23 mouse cellular contexts compared by ENCODE assay signal in genomic region chr3:40500157-40500808, GRCm38 (mm10). TPM values are rescaled to one million over a fixed set of nuclear protein-coding genes. Genes with fewer than 3 reads are reported as not detected.
DNase-seq lines count a peak whose midpoint lies in the region; ATAC-seq and TF ChIP-seq lines count a peak whose summit lies in the region.
"Had no signal": no experiment of that assay in that cellular context is flagged by ENCODE, and none has a peak within 500 bp of the region (broad histone marks: within the 10 kb centered on the region; RNA-seq: fewer than 3 reads in every experiment).

No protein-coding gene starts in this region.

- TF ChIP-seq POLR2A in bone marrow macrophage, adult 2 months (IDR thresholded peaks at IDR 0.05; ENCODE audit: borderline replicate concordance, low read depth, low read length), result no peak
- TF ChIP-seq POLR2A in thymus, adult 2 months (IDR thresholded peaks at IDR 0.05; ENCODE audit: control insufficient read depth, extremely low read depth, insufficient read depth, low read length, poor library complexity), result no peak

- H3K9me3 ChIP-seq in lung, postnatal 0 days (ENCODE audit: low read length), result no peaks in the 10 kb centered on the region
- peaks cover 21% of the 10 kb centered on the region for H3K9me3 ChIP-seq in megakaryocyte, embryonic 14.5 days
- H3K9me3 ChIP-seq in intestine, embryonic 16.5 days (ENCODE audit: control insufficient read depth, low read length), result no peaks in the 10 kb centered on the region
- H3K9me3 ChIP-seq: embryonic facial prominence, embryonic 12.5 days; midbrain, embryonic 12.5 days; neural tube, embryonic 12.5 days had no signal

- no peak overlapping the region for H3K4me2 ChIP-seq in lung, postnatal 0 days (replicated peaks; ENCODE audit: low read depth, low read length)
- no peak overlapping the region for H3K4me2 ChIP-seq in intestine, embryonic 16.5 days (ENCODE audit: low read depth, low read length)
- H3K4me2 ChIP-seq: embryonic facial prominence, embryonic 12.5 days; hindbrain, embryonic 14.5 days; midbrain, embryonic 12.5 days; neural tube, embryonic 12.5 days had no signal

- no peaks in the 10 kb centered on the region for H3K27me3 ChIP-seq in lung, postnatal 0 days (replicated peaks; ENCODE audit: insufficient read depth, low read length)
- no peaks in the 10 kb centered on the region for H3K27me3 ChIP-seq in megakaryocyte, embryonic 14.5 days (replicated peaks)
- H3K27me3 ChIP-seq in intestine, embryonic 16.5 days (replicated peaks; ENCODE audit: control insufficient read depth, insufficient read depth, low read length), result no peaks in the 10 kb centered on the region
- H3K27me3 ChIP-seq in thymus, adult 2 months (ENCODE audit: control insufficient read depth, insufficient read depth, low read length), result no peaks in the 10 kb centered on the region
- H3K27me3 ChIP-seq: embryonic facial prominence, embryonic 12.5 days; midbrain, embryonic 12.5 days; neural tube, embryonic 12.5 days had no signal

- no peaks in the 10 kb centered on the region for H3K4me1 ChIP-seq in lung, postnatal 0 days (ENCODE audit: insufficient read depth, low read depth, low read length)
- peaks cover 4% of the 10 kb centered on the region; the same call in 1 of the 2 replicates for H3K4me1 ChIP-seq in bone marrow macrophage, adult 2 months (ENCODE audit: control insufficient read depth, insufficient read depth, low read length)
- H3K4me1 ChIP-seq in megakaryocyte, embryonic 14.5 days, result peaks cover 42% of the 10 kb centered on the region
- H3K4me1 ChIP-seq in intestine, embryonic 16.5 days (ENCODE audit: control insufficient read depth, insufficient read depth, low read length), result no peaks in the 10 kb centered on the region
- H3K4me1 ChIP-seq in thymus, adult 2 months (replicated peaks; ENCODE audit: control insufficient read depth, insufficient read depth, low read length), result no peaks in the 10 kb centered on the region
- H3K4me1 ChIP-seq: embryonic facial prominence, embryonic 12.5 days; midbrain, embryonic 12.5 days; neural tube, embryonic 12.5 days had no signal

- H3K36me3 ChIP-seq in lung, postnatal 0 days (ENCODE audit: insufficient read depth, low read length), result no peaks in the 10 kb centered on the region
- H3K36me3 ChIP-seq in megakaryocyte, embryonic 14.5 days (replicated peaks; ENCODE audit: low read length), result peaks cover 18% of the 10 kb centered on the region
- no peaks in the 10 kb centered on the region for H3K36me3 ChIP-seq in intestine, embryonic 16.5 days (ENCODE audit: control insufficient read depth, insufficient read depth, low read length)
- H3K36me3 ChIP-seq in thymus, adult 2 months (ENCODE audit: control insufficient read depth, insufficient read depth, low read length), result no peaks in the 10 kb centered on the region
- H3K36me3 ChIP-seq: embryonic facial prominence, embryonic 12.5 days; midbrain, embryonic 12.5 days; neural tube, embryonic 12.5 days had no signal

- TF ChIP-seq EP300 in lung, postnatal 0 days (IDR thresholded peaks at IDR 0.05), result no peak

- no peak overlapping the region for H3K9ac ChIP-seq in lung, postnatal 0 days (replicated peaks; ENCODE audit: low read depth)
- no peak overlapping the region for H3K9ac ChIP-seq in intestine, embryonic 16.5 days (ENCODE audit: low read depth, low read length)
- H3K9ac ChIP-seq: embryonic facial prominence, embryonic 12.5 days; forebrain, postnatal 0 days; hindbrain, embryonic 14.5 days; liver, embryonic 14.5 days; midbrain, embryonic 12.5 days; neural tube, embryonic 12.5 days had no signal

- WGBS in lung, postnatal 0 days, result 79% methylated on average over 8 of the region's 8 CpGs
- 89% methylated on average over 8 of the region's 8 CpGs for WGBS in intestine, embryonic 16.5 days
- WGBS in thymus, adult 2 months, result 91% methylated on average over 8 of the region's 8 CpGs

- peak; percentile 27 for DNase-seq in lung, postnatal 0 days (ENCODE audit: low spot score)
- DNase-seq in lung, postnatal 4 days, result no peak
- no peak for DNase-seq in layer of hippocampus, adult 9-11 months
- no peak for DNase-seq in thymus, adult 2 months
- DNase-seq: adrenal gland, postnatal 14 days; cerebellum, adult 11 months; cerebellum, adult 9-11 months; forebrain, postnatal 0 days; gastrocnemius, postnatal 14 days; heart, adult 2 months; kidney, adult 8-10 months; kidney, postnatal 10 days; retina, postnatal 1 day; right cerebral cortex, postnatal 4 days; thymus, postnatal 25 days had no signal

- no peak overlapping the region for H3K27ac ChIP-seq in lung, postnatal 0 days (ENCODE audit: low read length)
- peak overlapping the region; percentile 88 for H3K27ac ChIP-seq in bone marrow macrophage, adult 2 months (ENCODE audit: insufficient read depth, low read depth, low read length)
- no peak overlapping the region for H3K27ac ChIP-seq in intestine, embryonic 16.5 days (ENCODE audit: low read length)
- no peak overlapping the region for H3K27ac ChIP-seq in thymus, adult 2 months (ENCODE audit: control insufficient read depth, insufficient read depth, low read length)
- H3K27ac ChIP-seq: embryonic facial prominence, embryonic 12.5 days; heart, adult 2 months; hindbrain, embryonic 14.5 days; liver, embryonic 14.5 days; midbrain, embryonic 12.5 days; neural tube, embryonic 12.5 days had no signal

- TF ChIP-seq CTCF in lung, postnatal 0 days (IDR thresholded peaks at IDR 0.05), result no peak
- no peak for TF ChIP-seq CTCF in bone marrow macrophage, adult 2 months (IDR thresholded peaks at IDR 0.05; ENCODE audit: low read depth, low read length)
- TF ChIP-seq CTCF in thymus, adult 2 months (IDR thresholded peaks at IDR 0.05; ENCODE audit: borderline replicate concordance, control insufficient read depth, extremely low read depth, insufficient read depth, low read length, poor library complexity), result no peak

- peak; percentile 32; the same call in 1 of the 2 replicates for ATAC-seq in lung, postnatal 0 days
- ATAC-seq in intestine, embryonic 16.5 days, result no peak
- ATAC-seq: forebrain, postnatal 0 days had no signal

- no peak overlapping the region for H3K4me3 ChIP-seq in lung, postnatal 0 days (ENCODE audit: low read depth, low read length)
- peak overlapping the region; percentile 31 for H3K4me3 ChIP-seq in bone marrow macrophage, adult 2 months (ENCODE audit: insufficient read depth, low read length)
- H3K4me3 ChIP-seq in megakaryocyte, embryonic 14.5 days (replicated peaks), result peak overlapping the region; percentile 23
- H3K4me3 ChIP-seq in intestine, embryonic 16.5 days (ENCODE audit: low read length), result no peak overlapping the region
- H3K4me3 ChIP-seq in thymus, adult 2 months (ENCODE audit: control insufficient read depth, insufficient read depth, low read length), result no peak overlapping the region
- H3K4me3 ChIP-seq: embryonic facial prominence, embryonic 12.5 days; heart, adult 2 months; midbrain, embryonic 12.5 days; neural tube, embryonic 12.5 days had no signal

RNA-seq across cellular contexts. Expression of gene Intu, which starts 30.8 kb away (rescaled TPM):
- 1.1 and 1.8 TPM in 2 replicates for polyA plus RNA-seq in lung, postnatal 0 days (2015; fragmentation: Nextera tagmentation; extraction: Ambion mirVana)
- 2.7 and 2.8 TPM in 2 replicates for polyA plus RNA-seq in bone marrow macrophage, adult 2 months (2012; ENCODE audit: insufficient read depth, insufficient read length, missing spikeins)
- 1.3 TPM in 1 of 2 replicates, not detected in the other for polyA plus RNA-seq in megakaryocyte, embryonic 14.5 days (2012; ENCODE audit: insufficient read depth, low replicate concordance)
- polyA plus RNA-seq in intestine, embryonic 16.5 days (2015; fragmentation: Nextera tagmentation; extraction: Ambion mirVana), result 1.9 TPM in 2 replicates
- polyA plus RNA-seq in thymus, adult 2 months (2012; rRNA removed), result 2.1 TPM in 2 replicates

Comparison
In these comparisons a context has a peak if more than half of its experiments do, and no peak if none do; other contexts are left out.
1. H3K4me3 ChIP-seq: peak in bone marrow macrophage, adult 2 months (single experiment) and megakaryocyte, embryonic 14.5 days (single experiment); none in lung, postnatal 0 days (single experiment), intestine, embryonic 16.5 days (single experiment) and thymus, adult 2 months (single experiment).